9 mouse cellular contexts compared by ENCODE assay signal in the genomic region with DNA sequence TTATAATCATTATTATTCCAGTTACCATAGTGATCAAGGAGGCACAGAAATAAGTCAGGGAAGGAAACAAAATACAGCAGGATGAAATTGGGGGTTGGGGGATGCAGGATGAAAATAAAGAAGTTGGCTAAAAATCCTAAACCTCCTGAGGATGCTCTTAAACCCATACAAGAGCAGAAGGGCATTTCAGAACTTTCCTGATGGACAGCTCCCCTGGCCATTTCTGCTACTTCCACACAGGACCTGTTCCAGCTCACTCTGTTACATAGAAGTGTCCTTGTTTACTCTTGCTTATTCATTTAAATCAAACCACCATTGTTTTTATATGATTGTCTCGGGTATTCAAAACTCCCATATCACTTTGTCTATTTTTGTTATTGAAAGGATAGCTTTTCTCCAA.
DNase-seq lines count a peak whose midpoint lies in the region; ATAC-seq and TF ChIP-seq lines count a peak whose summit lies in the region.
"Had no signal": no experiment of that assay in that cellular context is flagged by ENCODE, and none has a peak within 500 bp of the region (broad histone marks: within the 10 kb centered on the region; RNA-seq: fewer than 3 reads in every experiment).

No protein-coding gene starts in this region.

- no peak for TF ChIP-seq CTCF in G1E (IDR thresholded peaks at IDR 0.05; ENCODE audit: low read depth, low read length)

- no peak overlapping the region for H3K4me3 ChIP-seq in G1E (ENCODE audit: low read depth, low read length)
- H3K4me3 ChIP-seq: liver, embryonic 15.5 days had no signal

- intact Hi-C loops in left cerebral cortex, postnatal 4 days (cut with DNase I) = no loop called here

- H3K9me3 ChIP-seq in G1E (replicated peaks) = no peaks in the 10 kb centered on the region
- H3K9me3 ChIP-seq: liver, embryonic 15.5 days had no signal

- no peaks in the 10 kb centered on the region for H3K4me1 ChIP-seq in G1E (ENCODE audit: insufficient read depth, low read depth, low read length)
- H3K4me1 ChIP-seq: liver, embryonic 15.5 days had no signal

- H3K27me3 ChIP-seq in G1E (ENCODE audit: insufficient read depth, low read length) = no peaks in the 10 kb centered on the region
- H3K27me3 ChIP-seq: liver, embryonic 15.5 days had no signal

- ATAC-seq in G1E (ENCODE audit: extremely low read depth, insufficient number of reproducible peaks, low FRiP score, poor library complexity, severe bottlenecking) = no peak; the same call in 1 of the 2 replicates
- no peak for ATAC-seq in megakaryocyte progenitor cell, adult 5-6 weeks (replicated peaks; ENCODE audit: poor library complexity)

- no peaks in the 10 kb centered on the region for H3K36me3 ChIP-seq in G1E (replicated peaks)
- H3K36me3 ChIP-seq: liver, embryonic 15.5 days had no signal

- DNase-seq in left cerebral cortex, postnatal 4 days = peak; percentile 2
- no peak for DNase-seq in left cerebral cortex, adult 18-20 months (ENCODE audit: low spot score in 2 of 2)
- peak; percentile 2 for DNase-seq in G1E (ENCODE audit: low spot score)
- peak; percentile 8 for DNase-seq in adrenal gland, adult 2 months
- DNase-seq in kidney, postnatal 14 days = peak; percentile 52
- no peak for DNase-seq in thymus, postnatal 25 days
- DNase-seq in heart, adult 8-10 months (ENCODE audit: low spot score) = no peak

Comparison
In these comparisons a context has a peak if more than half of its experiments do, and no peak if none do; other contexts are left out.
1. DNase-seq: peak in left cerebral cortex, postnatal 4 days (single experiment), G1E (single experiment), adrenal gland, adult 2 months (single experiment) and kidney, postnatal 14 days (single experiment); none in left cerebral cortex, adult 18-20 months (0 of 2), thymus, postnatal 25 days (single experiment) and heart, adult 8-10 months (single experiment).